Mouse (Mus musculus): ENCODE results near the gene C1qtnf3. TPM values are rescaled to one million over a fixed set of nuclear protein-coding genes. Genes with fewer than 3 reads are reported as not detected.
A peak's percentile ranks its signal among the peaks of the same experiment; 100 is the strongest.

Gene C1qtnf3
- total RNA-seq (2021) (not detected), polyA plus RNA-seq (2012; rRNA removed) (0.12 and 0.27 TPM in 2 replicates)
- long read RNA-seq: 0 reads

DNA sequence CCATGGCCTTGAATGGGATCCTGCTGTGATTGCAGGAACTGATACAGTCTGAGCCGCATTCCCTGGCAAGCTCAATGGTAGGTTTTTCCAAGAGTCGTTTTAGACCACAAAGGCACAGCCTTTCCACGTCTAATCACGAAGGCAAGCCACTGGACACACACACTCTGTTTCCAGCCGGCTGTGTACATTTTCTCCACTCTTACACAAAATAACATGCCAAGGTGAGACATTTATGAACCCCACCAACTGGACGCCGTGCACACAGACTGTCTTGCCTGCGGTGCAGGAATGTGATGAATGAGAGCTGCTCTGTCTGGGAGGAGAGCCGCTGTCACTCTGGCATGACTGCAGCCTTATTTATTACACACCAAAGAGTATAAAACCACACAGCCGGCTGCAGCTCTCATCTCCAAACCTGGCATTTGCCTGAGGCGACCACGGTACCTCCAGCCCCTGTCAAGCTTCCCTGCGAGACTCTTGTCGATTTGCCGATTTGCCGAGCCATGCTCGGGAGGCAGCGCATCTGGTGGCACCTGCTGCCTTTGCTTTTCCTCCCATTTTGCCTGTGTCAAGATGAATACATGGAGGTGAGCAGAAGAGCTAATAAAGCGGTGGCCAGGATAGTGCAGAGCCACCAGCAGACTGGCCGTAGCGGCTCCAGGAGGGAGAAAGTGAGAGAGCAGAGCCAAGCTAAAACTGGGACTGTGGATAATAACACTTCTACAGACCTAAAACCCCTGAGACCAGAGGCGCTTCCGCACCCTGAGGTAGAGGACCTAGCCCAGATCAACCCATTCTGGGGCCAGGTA lies at the start of gene C1qtnf3:
Gene C1qtnf3, plus strand, starts transcription at position 382 of the 809 bp plus-strand sequence.
- TF ChIP-seq EP300 (IDR thresholded peaks at IDR 0.05; ENCODE audit: insufficient read depth, low read depth, low read length): no peak
- TF ChIP-seq POLR2A (IDR thresholded peaks at IDR 0.05; ENCODE audit: insufficient read depth, low read depth, low read length): no peak
- TF ChIP-seq CTCF (IDR thresholded peaks at IDR 0.05): no peak
- Histone ChIP-seq H3K4me3 (no peak within 1 kb of the TSS), H3K36me3 (ENCODE audit: control insufficient read depth, insufficient read depth, low read length) (no peaks in the 10 kb centered on the region), H3K4me1 (ENCODE audit: control insufficient read depth, insufficient read depth, low read length) (no peaks in the 10 kb centered on the region), H3K79me2 (replicated peaks; ENCODE audit: control insufficient read depth, insufficient read depth, low read length) (no peaks in the 10 kb centered on the region), H3K9ac (ENCODE audit: low read depth, low read length) (no peak within 1 kb of the TSS), H3K27ac (no peak within 1 kb of the TSS), H3K27me3 (ENCODE audit: control insufficient read depth, insufficient read depth, low read length) (no peaks in the 10 kb centered on the region)
- WGBS: 77% methylated on average over 23 of the region's 23 CpGs
- intact Hi-C loops (cut with DNase I): no loop called here
- DNase-seq: no peak

DNA sequence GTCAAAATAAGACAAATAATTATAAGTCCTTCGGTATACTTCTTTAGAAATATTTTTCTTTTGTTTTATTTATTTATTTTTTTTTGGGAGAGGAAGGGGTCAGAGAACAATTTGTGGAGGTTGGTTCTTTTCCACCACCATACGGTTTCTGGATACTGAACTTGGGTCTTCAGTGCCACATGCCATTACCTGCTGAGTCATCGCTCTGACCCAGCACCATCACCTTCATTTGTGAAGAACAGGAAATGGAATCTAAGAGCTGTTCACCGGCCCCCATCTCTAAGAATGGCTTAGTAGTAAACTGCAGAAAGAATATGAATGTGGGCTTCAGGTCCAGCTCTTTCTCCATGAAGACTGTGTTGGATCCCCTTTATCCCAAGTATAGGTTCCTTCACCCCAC lies 49.8 kb upstream of the C1qtnf3 start:
- Histone ChIP-seq H3K36me3 (ENCODE audit: control insufficient read depth, insufficient read depth, low read length) (no peaks in the 10 kb centered on the region), H3K9ac (ENCODE audit: low read depth, low read length) (no peak overlapping the region), H3K27me3 (ENCODE audit: control insufficient read depth, insufficient read depth, low read length) (no peaks in the 10 kb centered on the region), H3K27ac (no peak overlapping the region), H3K79me2 (replicated peaks; ENCODE audit: control insufficient read depth, insufficient read depth, low read length) (no peaks in the 10 kb centered on the region), H3K4me3 (no peak overlapping the region), H3K4me1 (ENCODE audit: control insufficient read depth, insufficient read depth, low read length) (no peaks in the 10 kb centered on the region; the same call in 1 of the 2 replicates)
- no peak for DNase-seq
- intact Hi-C loops (cut with DNase I): no loop called here
- 77% methylated on average over 4 of the region's 4 CpGs for WGBS
- TF ChIP-seq POLR2A (IDR thresholded peaks at IDR 0.05; ENCODE audit: insufficient read depth, low read depth, low read length) (no peak), EP300 (IDR thresholded peaks at IDR 0.05; ENCODE audit: insufficient read depth, low read depth, low read length) (no peak), CTCF (IDR thresholded peaks at IDR 0.05) (no peak)

DNA sequence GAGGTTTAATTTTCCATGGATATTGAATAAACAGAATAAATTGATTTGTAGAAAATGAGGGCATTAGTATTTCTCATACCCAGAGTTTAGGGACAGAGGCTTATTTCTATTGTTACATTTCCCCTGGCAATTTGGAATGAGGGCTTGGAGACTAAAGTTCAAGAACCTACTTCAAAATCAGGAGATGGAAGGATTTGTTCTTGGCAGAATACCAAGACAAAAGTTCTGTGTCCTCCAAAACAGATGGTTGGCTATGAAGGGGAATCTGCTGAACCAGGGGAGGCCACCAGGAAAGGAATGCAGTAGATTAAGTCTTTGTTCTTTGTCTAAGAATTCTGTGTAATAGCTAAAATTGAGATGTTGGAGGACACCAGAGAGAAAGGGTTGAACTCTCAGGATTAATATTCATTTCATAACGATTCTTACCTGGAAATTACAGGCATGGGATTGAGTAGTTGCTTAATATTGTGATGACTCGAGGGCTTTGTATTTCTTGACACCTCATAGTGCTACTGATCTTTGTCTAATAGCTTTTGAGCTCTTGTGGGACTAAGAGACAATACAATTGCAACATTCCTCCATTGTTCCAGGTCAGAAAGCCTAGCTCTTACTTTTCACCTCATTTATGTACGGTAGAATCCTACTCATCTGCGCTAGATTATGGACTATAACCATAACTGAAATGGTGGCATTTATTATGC lies 35.4 kb upstream of the C1qtnf3 start:
- Histone ChIP-seq H3K79me2 (replicated peaks; ENCODE audit: control insufficient read depth, insufficient read depth, low read length) (no peaks in the 10 kb centered on the region), H3K4me1 (ENCODE audit: control insufficient read depth, insufficient read depth, low read length) (no peaks in the 10 kb centered on the region), H3K36me3 (ENCODE audit: control insufficient read depth, insufficient read depth, low read length) (no peaks in the 10 kb centered on the region), H3K4me3 (no peak overlapping the region), H3K27ac (no peak overlapping the region), H3K27me3 (ENCODE audit: control insufficient read depth, insufficient read depth, low read length) (no peaks in the 10 kb centered on the region), H3K9ac (ENCODE audit: low read depth, low read length) (no peak overlapping the region)
- no peak for DNase-seq
- intact Hi-C loops (cut with DNase I): no loop called here
- 77% methylated on average over 4 of the region's 4 CpGs for WGBS
- TF ChIP-seq CTCF (IDR thresholded peaks at IDR 0.05) (no peak), EP300 (IDR thresholded peaks at IDR 0.05; ENCODE audit: insufficient read depth, low read depth, low read length) (no peak), POLR2A (IDR thresholded peaks at IDR 0.05; ENCODE audit: insufficient read depth, low read depth, low read length) (no peak)

DNA sequence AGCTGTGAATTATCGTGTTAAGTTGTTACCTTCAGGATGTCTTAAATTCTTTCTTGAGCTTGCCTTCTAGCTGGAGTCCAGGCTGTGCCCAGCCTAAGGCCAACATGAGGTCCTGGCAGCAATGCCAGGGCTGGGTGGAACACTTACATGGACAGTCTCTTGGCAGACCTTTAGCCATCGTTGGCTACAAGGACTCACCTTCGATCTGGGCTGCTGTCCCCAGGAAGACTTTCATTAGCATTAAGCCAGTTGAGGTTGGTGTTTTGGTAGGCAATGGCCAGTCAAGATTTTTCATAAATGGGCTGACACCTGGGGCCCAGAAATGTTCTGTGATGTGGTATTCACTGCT lies 34.8 kb upstream of the C1qtnf3 start:
- no peak overlapping the region for H3K9ac ChIP-seq (ENCODE audit: low read depth, low read length)
- H3K4me3 ChIP-seq: no peak overlapping the region
- no peak for TF ChIP-seq POLR2A (IDR thresholded peaks at IDR 0.05; ENCODE audit: insufficient read depth, low read depth, low read length)
- TF ChIP-seq EP300 (IDR thresholded peaks at IDR 0.05; ENCODE audit: insufficient read depth, low read depth, low read length): no peak
- no peak for TF ChIP-seq CTCF (IDR thresholded peaks at IDR 0.05)
- H3K79me2 ChIP-seq (replicated peaks; ENCODE audit: control insufficient read depth, insufficient read depth, low read length): no peaks in the 10 kb centered on the region
- intact Hi-C loops (cut with DNase I): no loop called here
- H3K4me1 ChIP-seq (ENCODE audit: control insufficient read depth, insufficient read depth, low read length): no peaks in the 10 kb centered on the region
- WGBS: 91% methylated on average over 3 of the region's 3 CpGs
- no peak for DNase-seq
- no peaks in the 10 kb centered on the region for H3K36me3 ChIP-seq (ENCODE audit: control insufficient read depth, insufficient read depth, low read length)
- no peaks in the 10 kb centered on the region for H3K27me3 ChIP-seq (ENCODE audit: control insufficient read depth, insufficient read depth, low read length)
- H3K27ac ChIP-seq: no peak overlapping the region

DNA sequence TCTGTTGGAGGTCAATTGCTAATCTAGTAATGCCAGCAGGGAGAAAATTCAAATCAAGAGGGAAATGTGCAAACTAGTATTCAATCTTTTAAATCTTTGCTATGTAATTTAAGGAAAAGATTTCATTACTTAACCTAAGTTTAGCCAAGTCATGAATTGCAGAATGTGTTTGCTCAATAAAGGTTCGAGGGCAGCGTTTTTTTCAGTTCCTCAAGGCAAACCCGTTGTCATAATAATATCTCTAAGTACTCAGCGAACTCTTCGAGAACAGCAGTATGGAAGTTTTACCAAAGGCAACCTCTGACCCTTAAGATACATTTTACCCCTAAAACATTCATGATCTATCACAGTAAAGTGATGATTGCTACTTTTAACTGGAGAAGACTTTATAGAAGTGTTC lies 31.9 kb upstream of the C1qtnf3 start:
- Histone ChIP-seq H3K36me3 (ENCODE audit: control insufficient read depth, insufficient read depth, low read length) (no peaks in the 10 kb centered on the region), H3K9ac (ENCODE audit: low read depth, low read length) (no peak overlapping the region), H3K4me3 (no peak overlapping the region), H3K27me3 (ENCODE audit: control insufficient read depth, insufficient read depth, low read length) (no peaks in the 10 kb centered on the region), H3K79me2 (replicated peaks; ENCODE audit: control insufficient read depth, insufficient read depth, low read length) (no peaks in the 10 kb centered on the region), H3K4me1 (ENCODE audit: control insufficient read depth, insufficient read depth, low read length) (no peaks in the 10 kb centered on the region; the same call in 1 of the 2 replicates), H3K27ac (no peak overlapping the region)
- TF ChIP-seq CTCF (IDR thresholded peaks at IDR 0.05): no peak
- no peak for TF ChIP-seq POLR2A (IDR thresholded peaks at IDR 0.05; ENCODE audit: insufficient read depth, low read depth, low read length)
- TF ChIP-seq EP300 (IDR thresholded peaks at IDR 0.05; ENCODE audit: insufficient read depth, low read depth, low read length): no peak
- DNase-seq: no peak
- WGBS: 61% methylated on average over 5 of the region's 5 CpGs
- intact Hi-C loops (cut with DNase I): loop anchor here (5.0 kb wide), 2 partner anchors 62 to 402 kb away; partner anchors contain the start of gene Amacr

DNA sequence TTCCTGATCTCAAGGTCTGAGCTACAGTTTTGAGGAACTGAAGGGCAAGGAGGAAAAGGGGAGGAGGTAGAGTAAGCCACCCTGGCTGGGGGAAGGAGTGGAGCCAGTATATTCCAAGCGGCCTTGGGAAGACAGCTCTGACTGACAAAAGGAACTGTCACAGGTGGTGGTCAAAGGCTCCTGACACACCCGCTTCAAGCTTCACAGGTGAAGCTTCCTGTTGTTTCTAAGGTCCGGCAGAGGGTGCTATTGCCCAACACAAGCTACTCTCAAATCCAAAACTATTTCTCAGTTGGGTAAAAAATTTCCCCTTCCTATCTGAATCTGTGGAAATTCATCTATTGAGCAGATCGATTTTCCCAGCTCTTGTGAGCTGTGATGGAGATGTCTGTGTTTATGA lies 31.1 kb upstream of the C1qtnf3 start:
- no peaks in the 10 kb centered on the region for H3K36me3 ChIP-seq (ENCODE audit: control insufficient read depth, insufficient read depth, low read length)
- TF ChIP-seq EP300 (IDR thresholded peaks at IDR 0.05; ENCODE audit: insufficient read depth, low read depth, low read length): no peak
- TF ChIP-seq CTCF (IDR thresholded peaks at IDR 0.05): peak; percentile 75
- TF ChIP-seq POLR2A (IDR thresholded peaks at IDR 0.05; ENCODE audit: insufficient read depth, low read depth, low read length): no peak
- H3K27me3 ChIP-seq (ENCODE audit: control insufficient read depth, insufficient read depth, low read length): no peaks in the 10 kb centered on the region
- H3K27ac ChIP-seq: no peak overlapping the region
- H3K4me3 ChIP-seq: no peak overlapping the region
- no peak for DNase-seq
- H3K9ac ChIP-seq (ENCODE audit: low read depth, low read length): no peak overlapping the region
- intact Hi-C loops (cut with DNase I): loop anchor here (1.0 to 5.0 kb wide), 3 partner anchors 61 to 459 kb away; partner anchors contain the start of gene Amacr
- 12% methylated on average over 4 of the region's 4 CpGs for WGBS
- H3K79me2 ChIP-seq (replicated peaks; ENCODE audit: control insufficient read depth, insufficient read depth, low read length): no peaks in the 10 kb centered on the region
- H3K4me1 ChIP-seq (ENCODE audit: control insufficient read depth, insufficient read depth, low read length): no peaks in the 10 kb centered on the region; the same call in 1 of the 2 replicates

Measured in heart, adult 2 months (tissue).